Mouse (Mus musculus) forebrain, embryonic 13.5 days (tissue): ENCODE measurements around the gene Wfdc15a. TPM values are rescaled to one million over a fixed set of nuclear protein-coding genes. Genes with fewer than 3 reads are reported as not detected.

ENCODE experiments used
- ATAC-seq: fragments of 200-750 bp; cut with Nextera tagmentation; 2 replicates; pipeline ENCODE4 v1.8.0; 2017
- H3K27ac ChIP-seq: fragments of 300-500 bp; sonication (generic); 2 replicates; pipeline ENCODE4 v1.5.1; 2015; ENCODE audit warnings: inconsistent platforms, mild to moderate bottlenecking, moderate library complexity
- H3K27me3 ChIP-seq: fragments of 300-500 bp; sonication (generic); 2 replicates; pipeline ENCODE4 v1.6.1; 2015; ENCODE audit warnings: mild to moderate bottlenecking, inconsistent platforms
- H3K36me3 ChIP-seq: fragments of 300-500 bp; sonication (generic); 2 replicates; pipeline ENCODE4 v1.6.1; 2015; ENCODE audit warnings: mild to moderate bottlenecking, inconsistent platforms; ENCODE audit not compliant: poor library complexity, severe bottlenecking
- H3K4me1 ChIP-seq: fragments of 300-500 bp; sonication (generic); 2 replicates; pipeline ENCODE4 v1.6.1; 2015; ENCODE audit warnings: inconsistent platforms
- H3K4me2 ChIP-seq: fragments of 300-500 bp; sonication (generic); 2 replicates; pipeline ENCODE4 v1.6.1; 2015; ENCODE audit warnings: inconsistent platforms, mild to moderate bottlenecking, moderate library complexity
- H3K4me3 ChIP-seq: fragments of 300-500 bp; sonication (generic); 2 replicates; pipeline ENCODE4 v1.5.1; 2015; ENCODE audit warnings: mild to moderate bottlenecking, inconsistent platforms
- H3K9ac ChIP-seq: fragments of 300-500 bp; sonication (generic); 2 replicates; pipeline ENCODE4 v1.6.1; 2015; ENCODE audit warnings: mild to moderate bottlenecking, inconsistent platforms
- H3K9me3 ChIP-seq: fragments of 300-500 bp; sonication (generic); replicated peaks from 2 replicates; pipeline ENCODE4 v1.6.1; 2016; ENCODE audit warnings: inconsistent platforms
- WGBS: fragments of 180-500 bp; shearing (Covaris S2); methylation state at CpG from one replicate; pipeline ENCODE4 v1.1.7; 2015; 5-methylcytosine and 5-hydroxymethylcytosine counted together
- polyA plus RNA-seq: library from polyadenylated mRNA; unstranded; fragments of >200 nt; fragmentation: Nextera tagmentation; extraction: Ambion mirVana; gene quantifications from 2 replicates; pipeline ENCODE4 v1.2.1, GENCODE M21; 2015

Gene Wfdc15a
- polyA plus RNA-seq, 1 experiment from 2014 or later: not detected

DNA sequence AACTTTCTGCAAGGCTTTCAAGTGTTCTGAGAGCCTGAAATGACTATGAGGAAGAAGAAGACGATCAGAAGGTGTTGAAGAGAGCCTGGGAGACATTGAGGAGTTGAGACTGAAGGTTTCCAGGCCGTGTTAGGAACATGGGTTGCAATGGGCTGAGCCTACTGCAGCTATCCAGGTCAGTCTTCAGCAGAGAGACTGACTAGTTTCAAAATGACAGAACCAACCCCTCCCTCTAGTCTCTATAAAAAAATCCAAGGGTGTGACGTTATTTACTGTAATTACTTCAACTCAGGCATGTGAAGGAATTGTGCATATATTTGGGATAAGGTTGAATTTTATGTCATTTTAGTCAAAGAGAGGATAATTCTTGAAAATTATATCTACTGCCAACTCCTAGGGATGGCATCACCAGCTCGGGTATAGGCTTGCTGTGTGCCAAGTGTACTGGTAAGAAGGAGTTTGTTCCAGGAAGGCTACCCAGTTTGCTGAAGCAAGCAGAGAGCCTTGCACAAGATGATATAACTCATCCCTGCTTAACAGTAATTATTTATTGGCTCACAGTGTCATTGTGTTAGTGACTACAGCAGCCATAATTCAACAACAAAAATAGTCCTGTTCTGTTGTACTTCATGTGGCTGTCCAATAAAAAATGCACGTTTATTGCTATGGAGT lies 4.8 kb downstream of the Wfdc15a start:
- WGBS: 80% methylated on average over 5 of the region's 5 CpGs
- Histone ChIP-seq H3K4me1 (no peaks in the 10 kb centered on the region), H3K4me3 (no peak overlapping the region), H3K27ac (no peak overlapping the region), H3K36me3 (no peaks in the 10 kb centered on the region), H3K4me2 (no peak overlapping the region), H3K27me3 (no peaks in the 10 kb centered on the region), H3K9me3 (no peaks in the 10 kb centered on the region), H3K9ac (no peak overlapping the region)
- ATAC-seq: no peak

DNA sequence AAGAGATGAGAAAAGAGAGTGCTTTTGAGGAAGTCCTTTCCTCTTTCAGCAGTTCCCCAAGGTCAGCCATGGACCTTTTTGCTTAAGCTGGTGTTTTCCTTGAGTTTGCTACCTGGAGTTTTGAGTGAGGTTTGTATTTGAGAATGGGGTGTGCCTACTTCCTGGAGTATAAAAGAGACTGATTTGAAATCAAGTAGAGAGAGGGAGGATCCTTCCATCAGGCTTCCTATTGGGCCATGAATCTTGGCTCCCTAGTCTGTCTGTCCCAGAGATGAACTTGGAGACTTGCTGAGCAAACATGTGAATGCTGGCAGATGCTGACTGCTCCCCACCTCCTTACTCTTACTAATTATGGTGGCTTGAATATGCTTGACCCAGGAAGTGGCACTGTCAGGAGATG lies 7.7 kb downstream of the Wfdc15a start:
- Histone ChIP-seq H3K9me3 (no peaks in the 10 kb centered on the region), H3K4me1 (no peaks in the 10 kb centered on the region), H3K27ac (no peak overlapping the region), H3K9ac (no peak overlapping the region), H3K4me3 (no peak overlapping the region), H3K4me2 (no peak overlapping the region), H3K27me3 (no peaks in the 10 kb centered on the region), H3K36me3 (no peaks in the 10 kb centered on the region)
- no peak for ATAC-seq

DNA sequence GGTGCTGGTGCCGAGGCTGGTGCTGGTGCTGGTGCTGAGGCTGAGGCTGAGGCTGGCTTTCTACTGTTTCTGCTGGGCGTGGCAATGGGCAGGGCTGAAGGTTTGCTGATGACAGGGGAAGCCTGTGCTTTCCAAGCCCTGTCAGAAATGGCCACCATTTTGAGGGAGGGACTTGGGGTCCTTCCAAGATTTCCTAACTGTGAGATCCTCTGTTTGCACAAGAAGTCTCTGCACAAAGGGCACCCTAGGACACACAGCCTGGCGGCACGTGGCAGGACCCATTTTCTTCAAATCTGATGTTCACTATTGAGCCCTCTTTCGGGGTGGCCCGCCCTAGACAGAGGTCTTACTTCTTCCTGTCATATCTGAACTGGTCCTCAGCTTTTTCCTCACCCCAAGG lies 9.4 kb downstream of the Wfdc15a start, which contains the start of gene Wfdc12:
TSS of gene Wfdc12 (minus strand) at position 33 of the 400 bp plus-strand sequence.
- H3K9ac ChIP-seq: no peak within 1 kb of the TSS
- H3K27me3 ChIP-seq: no peaks in the 10 kb centered on the region
- no peak within 1 kb of the TSS for H3K4me3 ChIP-seq
- H3K4me1 ChIP-seq: no peaks in the 10 kb centered on the region
- WGBS: 83% methylated on average over 5 of the region's 6 CpGs
- no peaks in the 10 kb centered on the region for H3K9me3 ChIP-seq
- H3K4me2 ChIP-seq: no peak within 1 kb of the TSS
- no peak for ATAC-seq
- no peaks in the 10 kb centered on the region for H3K36me3 ChIP-seq
- H3K27ac ChIP-seq: no peak within 1 kb of the TSS

DNA sequence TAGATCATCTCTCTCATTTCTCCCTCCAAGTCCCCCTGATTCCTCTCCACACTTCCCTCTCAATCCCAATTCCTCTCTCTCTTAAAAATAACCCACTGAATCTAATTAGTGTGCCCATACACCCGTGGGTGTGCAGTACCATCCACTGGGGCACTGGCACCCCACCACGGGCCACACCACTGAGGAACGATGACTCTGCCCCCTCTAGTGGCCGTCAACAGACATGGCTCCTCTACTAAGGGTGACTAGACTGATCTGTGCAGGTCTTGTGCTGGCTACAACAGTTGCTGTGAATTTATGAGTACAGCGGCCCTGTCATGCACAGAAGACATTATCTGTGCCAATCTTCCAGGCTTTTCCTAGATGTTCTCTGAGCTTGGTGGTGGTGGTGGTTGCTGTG lies 11.2 kb downstream of the Wfdc15a start:
- peaks cover 4% of the 10 kb centered on the region; the same call in 1 of the 2 replicates for H3K4me1 ChIP-seq
- no peaks in the 10 kb centered on the region for H3K27me3 ChIP-seq
- H3K9ac ChIP-seq: no peak overlapping the region
- 35% methylated on average over 5 of the region's 5 CpGs for WGBS
- no peak overlapping the region for H3K4me2 ChIP-seq
- no peak for ATAC-seq
- no peak overlapping the region for H3K4me3 ChIP-seq
- H3K9me3 ChIP-seq: no peaks in the 10 kb centered on the region
- no peaks in the 10 kb centered on the region for H3K36me3 ChIP-seq
- H3K27ac ChIP-seq: no peak overlapping the region

DNA sequence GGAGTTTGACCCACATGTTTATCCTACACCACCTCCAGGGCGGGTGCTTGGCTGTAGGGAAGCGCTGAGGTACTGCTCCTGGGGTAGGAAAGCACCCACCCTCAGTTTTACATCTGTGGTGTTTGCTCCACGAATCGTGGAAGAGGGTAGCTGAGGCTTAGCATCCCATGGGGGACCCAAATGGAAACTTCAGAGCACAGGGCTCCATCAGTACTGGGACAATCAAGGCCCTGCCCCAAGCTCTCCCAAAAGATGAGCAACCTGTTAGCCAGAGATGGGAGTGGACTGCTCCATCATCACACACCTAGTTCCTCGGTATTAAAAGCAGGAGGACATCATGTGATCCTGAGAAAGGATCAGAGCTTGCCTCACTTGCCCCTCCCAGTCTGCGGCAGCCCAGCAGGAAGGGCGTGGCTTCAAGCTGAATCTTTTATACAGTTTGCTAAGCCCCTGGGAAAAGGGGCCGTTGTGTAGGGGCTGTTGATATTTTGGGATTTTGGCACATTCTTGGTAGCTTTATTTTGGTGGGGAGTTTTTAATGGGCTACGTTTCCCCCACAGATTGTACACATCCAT lies 15.7 kb downstream of the Wfdc15a start:
- 0 out of 2 replicates have a peak overlapping the region, but pooled peaks have one; percentile 4 for H3K4me2 ChIP-seq
- no peaks in the 10 kb centered on the region for H3K36me3 ChIP-seq
- no peak overlapping the region for H3K27ac ChIP-seq
- no peak overlapping the region for H3K4me3 ChIP-seq
- WGBS: 43% methylated on average over 9 of the region's 9 CpGs
- H3K9ac ChIP-seq: no peak overlapping the region
- no peaks in the 10 kb centered on the region for H3K9me3 ChIP-seq
- peaks cover 4% of the 10 kb centered on the region; the same call in 1 of the 2 replicates for H3K4me1 ChIP-seq
- ATAC-seq: no peak
- H3K27me3 ChIP-seq: no peaks in the 10 kb centered on the region

DNA sequence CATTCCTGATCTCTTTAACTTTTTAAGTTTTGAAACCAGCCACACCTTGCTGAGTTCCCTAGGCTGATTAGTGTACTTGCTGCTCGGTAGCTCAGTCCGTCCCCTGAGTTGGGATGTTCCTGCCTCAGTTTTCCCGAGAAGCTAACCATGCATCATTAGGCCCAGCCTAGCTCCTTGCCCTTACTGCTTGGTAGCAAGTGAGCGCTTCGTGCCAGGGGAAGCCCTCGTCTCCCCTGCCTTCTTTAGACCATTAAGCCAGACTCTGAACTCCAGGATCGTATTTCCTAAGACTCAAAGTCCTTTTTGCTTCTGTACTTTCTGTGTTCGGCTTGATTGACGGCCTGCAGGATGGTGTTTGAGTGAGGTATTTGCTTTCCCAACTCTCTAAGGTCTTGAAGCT lies 16.6 kb downstream of the Wfdc15a start:
- Histone ChIP-seq H3K36me3 (no peaks in the 10 kb centered on the region), H3K9me3 (no peaks in the 10 kb centered on the region), H3K4me1 (peaks cover 4% of the 10 kb centered on the region; the same call in 1 of the 2 replicates), H3K9ac (no peak overlapping the region), H3K4me3 (no peak overlapping the region), H3K27me3 (no peaks in the 10 kb centered on the region), H3K27ac (no peak overlapping the region), H3K4me2 (no peak overlapping the region)
- no peak for ATAC-seq
- 76% methylated on average over 9 of the region's 9 CpGs for WGBS

DNA sequence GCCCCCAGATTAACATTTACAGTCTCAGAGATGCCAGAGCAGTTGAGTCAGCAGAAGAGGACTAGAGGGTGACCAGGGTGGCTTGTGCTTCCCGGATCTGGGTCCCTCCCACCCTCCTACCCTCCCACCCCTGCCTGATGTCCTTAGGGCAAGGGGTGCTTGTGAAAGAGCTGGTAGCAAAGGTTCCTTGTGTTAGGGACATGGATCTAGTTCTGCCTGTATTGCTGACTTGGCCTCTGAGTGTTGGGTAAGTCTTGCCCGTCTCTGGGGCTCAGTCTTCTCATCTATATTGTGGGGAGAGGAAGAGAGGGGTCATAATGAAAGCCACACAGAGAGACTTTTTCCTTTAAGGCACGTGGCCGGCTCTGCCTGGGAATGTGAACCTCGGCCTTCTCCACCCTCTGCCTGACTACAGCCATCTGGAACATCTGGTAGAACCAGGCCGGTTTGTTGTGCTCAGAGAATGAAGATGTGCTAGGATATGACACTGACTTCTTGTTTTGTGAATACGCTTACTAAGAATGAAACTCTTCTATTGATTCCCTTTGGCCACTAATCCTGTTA lies 17.2 kb downstream of the Wfdc15a start, which contains the start of gene Wfdc5:
TSS of gene Wfdc5 (minus strand) at position 51 of the 564 bp plus-strand sequence.
- H3K27ac ChIP-seq: no peak within 1 kb of the TSS
- no peaks in the 10 kb centered on the region for H3K36me3 ChIP-seq
- peaks cover 4% of the 10 kb centered on the region; the same call in 1 of the 2 replicates for H3K4me1 ChIP-seq
- no peak for ATAC-seq
- H3K9me3 ChIP-seq: no peaks in the 10 kb centered on the region
- 80% methylated on average over 7 of the region's 7 CpGs for WGBS
- H3K4me3 ChIP-seq: no peak within 1 kb of the TSS
- H3K27me3 ChIP-seq: no peaks in the 10 kb centered on the region
- H3K4me2 ChIP-seq: no peak within 1 kb of the TSS
- no peak within 1 kb of the TSS for H3K9ac ChIP-seq

DNA sequence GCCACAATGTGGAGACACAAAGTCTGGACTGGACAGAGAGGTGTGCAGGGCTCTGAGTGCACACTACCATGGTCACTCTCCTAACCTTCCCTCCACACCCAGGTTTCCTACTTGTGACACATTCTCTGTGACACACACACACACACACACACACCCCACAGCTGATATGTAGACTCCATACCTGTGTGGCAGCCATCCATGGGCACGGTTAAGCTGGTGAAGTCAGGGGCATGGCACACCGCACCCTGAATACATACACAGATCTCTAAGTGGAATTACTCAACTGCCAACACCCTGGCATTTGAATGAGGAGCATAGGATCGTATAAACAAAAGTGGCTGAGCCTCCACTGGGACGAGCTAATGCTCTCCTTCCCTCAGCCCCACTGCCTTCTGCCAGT lies 19.2 kb downstream of the Wfdc15a start:
- Histone ChIP-seq H3K4me2 (no peak overlapping the region), H3K36me3 (no peaks in the 10 kb centered on the region), H3K4me3 (no peak overlapping the region), H3K27me3 (no peaks in the 10 kb centered on the region), H3K9ac (no peak overlapping the region), H3K27ac (no peak overlapping the region), H3K9me3 (no peaks in the 10 kb centered on the region), H3K4me1 (peaks cover 4% of the 10 kb centered on the region)
- no peak for ATAC-seq
- WGBS: 88% methylated on average over 4 of the region's 4 CpGs

DNA sequence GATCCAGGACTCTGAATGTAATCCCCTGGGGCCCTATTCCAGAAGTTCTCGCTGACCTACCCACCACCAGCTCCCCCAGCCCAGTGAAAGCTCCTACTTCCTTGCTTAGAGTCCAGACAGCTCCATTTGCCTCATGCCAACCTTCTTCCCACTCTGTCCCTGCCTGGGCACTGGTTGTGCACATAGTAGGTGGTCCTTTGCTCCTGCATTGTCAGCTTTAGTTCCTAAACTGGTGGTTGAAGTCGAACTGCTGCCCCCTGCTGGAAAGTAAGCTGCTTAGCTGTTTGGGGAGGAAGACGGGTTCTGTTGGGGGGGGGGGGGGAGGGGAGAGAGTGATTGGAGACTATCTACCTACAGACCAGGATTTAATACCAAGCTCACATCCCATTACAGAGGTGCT lies 19.8 kb downstream of the Wfdc15a start:
- H3K36me3 ChIP-seq: no peaks in the 10 kb centered on the region
- H3K9ac ChIP-seq: no peak overlapping the region
- H3K9me3 ChIP-seq: no peaks in the 10 kb centered on the region
- WGBS: 38% methylated on average over 3 of the region's 3 CpGs
- ATAC-seq: no peak
- peaks cover 4% of the 10 kb centered on the region for H3K4me1 ChIP-seq
- no peaks in the 10 kb centered on the region for H3K27me3 ChIP-seq
- no peak overlapping the region for H3K27ac ChIP-seq
- H3K4me3 ChIP-seq: no peak overlapping the region
- H3K4me2 ChIP-seq: no peak overlapping the region

DNA sequence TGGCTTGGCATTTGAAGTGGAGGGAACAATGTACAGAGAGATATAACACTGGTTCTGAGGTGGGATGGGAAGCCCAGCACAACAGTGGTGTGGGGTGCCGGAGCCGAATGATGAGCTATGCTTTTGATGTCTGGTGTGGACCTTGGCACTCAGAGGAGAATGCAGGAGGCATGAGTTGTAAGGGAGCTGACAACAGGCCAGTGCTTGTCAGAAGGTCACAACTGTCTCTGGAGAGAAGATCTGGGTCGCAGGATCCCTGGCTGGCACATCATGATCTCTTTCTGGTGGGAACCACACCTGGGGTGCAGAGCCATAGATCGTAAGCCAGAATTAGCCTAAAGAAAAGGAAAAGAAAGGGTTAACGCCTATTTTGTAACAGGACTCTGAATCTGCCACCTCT lies 22.1 kb downstream of the Wfdc15a start:
- ATAC-seq: no peak
- WGBS: 87% methylated on average over 5 of the region's 5 CpGs

DNA sequence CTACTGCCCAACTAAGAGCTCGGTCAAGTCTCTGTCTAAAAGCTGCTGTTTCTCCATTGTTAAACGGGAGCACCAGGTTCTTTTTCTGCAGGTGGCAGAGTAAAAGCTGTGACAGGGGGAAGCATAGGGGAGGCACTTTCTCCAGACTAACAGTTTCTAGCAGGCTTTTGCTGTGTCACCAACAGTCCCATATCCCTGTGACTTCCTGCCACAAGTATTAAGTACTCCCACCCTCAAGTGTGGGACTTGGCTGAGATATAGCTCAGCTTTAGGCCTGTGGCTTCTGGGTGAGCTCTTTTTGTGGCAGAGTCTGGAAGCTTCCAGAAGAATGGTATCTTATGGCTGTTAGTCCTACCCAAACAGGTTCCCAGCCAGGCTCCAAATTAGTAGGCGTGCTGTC lies 24.1 kb downstream of the Wfdc15a start:
- H3K4me3 ChIP-seq: no peak overlapping the region
- peaks cover 7% of the 10 kb centered on the region for H3K4me1 ChIP-seq
- WGBS: 70% methylated on average over 3 of the region's 3 CpGs
- no peaks in the 10 kb centered on the region for H3K9me3 ChIP-seq
- no peak overlapping the region for H3K9ac ChIP-seq
- no peak overlapping the region for H3K27ac ChIP-seq
- no peak overlapping the region for H3K4me2 ChIP-seq
- no peaks in the 10 kb centered on the region for H3K36me3 ChIP-seq
- no peak for ATAC-seq
- H3K27me3 ChIP-seq: peaks cover 20% of the 10 kb centered on the region

More for the DNA sequence above, 22.1 kb downstream of the Wfdc15a start:
- Histone ChIP-seq H3K27ac (no peak overlapping the region), H3K4me3 (no peak overlapping the region), H3K4me1 (no peaks in the 10 kb centered on the region; the same call in 1 of the 2 replicates), H3K36me3 (no peaks in the 10 kb centered on the region), H3K9me3 (no peaks in the 10 kb centered on the region), H3K4me2 (no peak overlapping the region), H3K27me3 (peaks cover 2% of the 10 kb centered on the region; the same call in 1 of the 2 replicates), H3K9ac (no peak overlapping the region)

DNA sequence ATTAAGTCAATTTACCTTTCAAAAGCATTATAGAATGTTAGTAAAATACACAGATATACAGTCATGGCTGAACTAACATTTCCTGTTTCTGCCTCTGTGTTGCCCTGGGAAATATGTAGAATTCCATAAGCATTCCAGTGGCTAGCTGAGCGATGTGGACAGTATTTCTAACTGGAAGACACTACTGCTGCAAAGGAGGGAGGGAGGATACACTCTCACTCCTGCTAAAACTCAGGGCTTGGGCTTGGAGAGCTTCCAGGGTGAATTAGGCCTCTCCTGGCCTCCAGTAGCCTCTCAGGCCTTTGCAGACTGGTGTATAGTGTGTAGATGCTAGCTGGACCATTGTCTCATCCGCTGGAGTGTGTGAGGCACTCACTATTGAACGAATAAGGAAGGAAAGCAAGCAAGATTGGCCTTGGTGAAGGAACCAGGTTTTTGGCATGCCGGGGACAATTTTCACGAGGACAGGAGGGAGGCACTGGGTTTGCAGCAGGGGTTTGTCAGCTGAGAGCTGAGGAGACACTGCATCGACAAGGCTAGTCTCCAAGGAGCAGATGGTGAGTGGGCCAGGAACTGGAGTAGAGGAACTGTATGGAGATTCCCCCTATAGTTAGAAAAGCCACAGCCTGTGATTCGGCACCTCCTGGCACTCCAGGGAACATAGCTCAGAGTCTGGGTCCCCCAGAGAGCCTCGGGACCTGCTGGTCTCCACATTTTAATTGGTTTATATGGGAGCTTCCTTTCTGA lies 25.1 kb downstream of the Wfdc15a start:
- Histone ChIP-seq H3K27me3 (peaks cover 31% of the 10 kb centered on the region), H3K9ac (no peak overlapping the region), H3K4me1 (peaks cover 16% of the 10 kb centered on the region), H3K9me3 (no peaks in the 10 kb centered on the region), H3K4me3 (no peak overlapping the region), H3K27ac (no peak overlapping the region), H3K36me3 (no peaks in the 10 kb centered on the region), H3K4me2 (no peak overlapping the region)
- ATAC-seq: no peak
- 76% methylated on average over 8 of the region's 8 CpGs for WGBS
